Mouse (Mus musculus) c-Kit-positive CD71-positive TER-119-negative erythroid progenitor cells, embryonic 14.5 days (primary cell): ENCODE data around the gene Rnft2.

Experiments
- DNase-seq: peaks from one replicate; pipeline ENCODE4 v3.0.0-alpha.2; 2013; ENCODE audit warnings: low read depth

Gene Rnft2

GRCm38 (mm10) chr5:118172078-118172723 lies 72.7 kb downstream of the Rnft2 start:
- no peak for DNase-seq

- no peak for DNase-seq
Observed at GRCm38 (mm10) chr5:118171665-118172064, 73.3 kb downstream of the Rnft2 start.

- DNase-seq: no peak
Observed at GRCm38 (mm10) chr5:118170888-118171529, 73.9 kb downstream of the Rnft2 start.

GRCm38 (mm10) chr5:118169222-118170221 lies 75.4 kb downstream of the Rnft2 start:
- DNase-seq: no peak

- DNase-seq: no peak
Observed at GRCm38 (mm10) chr5:118167561-118167995, 77.3 kb downstream of the Rnft2 start.

- DNase-seq: no peak
Observed at GRCm38 (mm10) chr5:118165462-118165861, 79.5 kb downstream of the Rnft2 start.

- no peak for DNase-seq
Observed at GRCm38 (mm10) chr5:118164581-118164980, 80.3 kb downstream of the Rnft2 start, which contains the start of gene Hrk. Hrk (plus strand) TSS chr5:118164648.

- DNase-seq: no peak
Observed at GRCm38 (mm10) chr5:118160691-118161090, 84.2 kb downstream of the Rnft2 start.

- DNase-seq: no peak
Observed at GRCm38 (mm10) chr5:118156976-118157375, 87.9 kb downstream of the Rnft2 start.

GRCm38 (mm10) chr5:118155565-118155947 lies 89.4 kb downstream of the Rnft2 start:
- no peak for DNase-seq

- DNase-seq: peak; percentile 78
Observed at GRCm38 (mm10) chr5:118154839-118155564, 89.9 kb downstream of the Rnft2 start, which contains the start of gene Fbxw8. Fbxw8 (minus strand) TSS chr5:118155464.

- DNase-seq: no peak
Observed at GRCm38 (mm10) chr5:118149711-118150110, 95.2 kb downstream of the Rnft2 start.

GRCm38 (mm10) chr5:118147264-118147663 lies 97.7 kb downstream of the Rnft2 start:
- no peak for DNase-seq

GRCm38 (mm10) chr5:118145999-118146679 lies 98.8 kb downstream of the Rnft2 start:
- DNase-seq: no peak

GRCm38 (mm10) chr5:118145458-118145857 lies 99.5 kb downstream of the Rnft2 start:
- no peak for DNase-seq

- DNase-seq: no peak
Observed at GRCm38 (mm10) chr5:118144770-118145169, 100.1 kb downstream of the Rnft2 start.

GRCm38 (mm10) chr5:118144327-118144726 lies 100.6 kb downstream of the Rnft2 start:
- no peak for DNase-seq

GRCm38 (mm10) chr5:118143211-118144026 lies 101.5 kb downstream of the Rnft2 start:
- DNase-seq: no peak

- DNase-seq: no peak
Observed at GRCm38 (mm10) chr5:118142471-118142870, 102.4 kb downstream of the Rnft2 start.
